Mouse (Mus musculus) embryo, embryonic 9.5 days (tissue): ENCODE measurements around the gene Smarcc1.

ENCODE experiments used
- DNase-seq: peaks from one replicate; pipeline ENCODE4 v3.0.0-alpha.2; 2017; ENCODE audit errors: extremely low spot score

The Smarcc1 gene

DNA sequence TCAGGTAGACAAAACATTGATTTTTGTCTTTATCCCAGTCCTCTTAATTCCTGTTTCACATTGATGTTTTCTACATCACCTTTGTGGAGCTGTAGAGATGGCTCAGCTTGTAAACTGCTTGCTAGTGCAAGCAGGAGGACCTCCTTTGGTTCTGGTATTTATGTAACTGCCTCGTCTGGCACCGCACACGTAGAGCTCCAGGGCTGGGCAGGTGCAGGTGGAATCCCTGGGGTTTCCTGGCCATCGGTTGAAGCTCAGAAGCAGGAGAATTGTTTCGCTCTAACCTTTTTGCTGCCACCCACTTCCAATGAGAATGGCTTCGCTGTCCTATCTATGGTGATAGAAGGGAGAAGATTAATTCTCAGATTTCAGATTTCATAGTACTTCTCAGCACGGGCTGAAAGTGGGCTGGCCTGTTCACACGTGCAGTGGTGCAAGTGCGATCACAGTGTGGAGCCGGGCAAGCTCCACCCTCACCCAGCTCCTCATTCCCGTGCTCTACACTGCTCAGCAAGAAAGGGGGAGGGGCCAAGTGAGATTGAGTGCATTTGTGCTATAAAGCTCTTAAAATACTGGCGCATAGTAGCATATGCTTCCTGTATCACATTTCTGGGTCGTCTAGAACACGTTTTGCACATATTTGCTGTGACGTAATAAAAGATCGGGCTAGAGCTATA is 113.0 kb downstream of the Smarcc1 start:
- DNase-seq: no peak

- no peak for DNase-seq
These were observed 117.5 kb downstream of the Smarcc1 start for GRCm38 (mm10) chr9:110234962-110235361.

- DNase-seq: no peak
These were observed 125.8 kb downstream of the Smarcc1 start, which contains the start of gene Cspg5 for GRCm38 (mm10) chr9:110243221-110243833. TSS of gene Cspg5 (plus strand) at chr9:110243783.

GRCm38 (mm10) chr9:110244567-110244888 is 127.0 kb downstream of the Smarcc1 start:
- peak; percentile 29 for DNase-seq

DNA sequence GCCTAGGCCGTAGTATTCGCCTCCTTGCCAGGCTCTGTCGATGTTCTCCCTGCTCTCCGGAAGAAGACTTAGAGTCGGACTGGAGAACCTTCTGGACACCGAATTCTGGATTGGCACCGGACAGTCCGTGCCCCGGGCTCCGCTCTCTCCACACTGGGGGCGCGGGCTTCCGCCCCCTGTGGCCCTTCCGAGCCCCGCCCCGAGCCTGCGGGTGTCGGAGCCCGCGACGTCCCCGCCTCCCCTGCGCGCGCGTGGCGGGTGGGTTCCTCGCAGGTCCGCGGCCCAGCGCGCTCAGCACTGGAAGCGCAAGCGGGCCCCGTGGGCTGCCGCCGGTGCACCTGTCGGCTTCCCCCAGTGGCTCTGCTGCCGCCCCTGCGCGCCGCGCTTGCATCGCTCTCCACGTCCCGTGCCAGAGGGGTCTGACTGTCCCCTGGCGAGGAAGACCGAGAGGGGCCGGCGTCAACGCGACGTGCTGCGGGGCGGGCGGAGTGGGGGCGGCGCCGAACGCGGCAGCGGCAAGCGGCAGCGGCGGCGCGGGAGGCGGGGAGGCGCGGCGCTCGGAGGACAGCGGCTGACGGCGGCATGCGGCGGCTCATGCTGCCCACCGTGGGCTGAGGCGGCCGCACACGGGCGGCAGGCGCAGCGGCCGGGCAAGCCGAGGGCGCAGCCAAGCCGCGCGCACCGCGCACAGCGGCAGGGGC is 127.5 kb downstream of the Smarcc1 start:
- DNase-seq: peak; percentile 33

GRCm38 (mm10) chr9:110245590-110246320 is 128.2 kb downstream of the Smarcc1 start:
- DNase-seq: peak; percentile 74

DNA sequence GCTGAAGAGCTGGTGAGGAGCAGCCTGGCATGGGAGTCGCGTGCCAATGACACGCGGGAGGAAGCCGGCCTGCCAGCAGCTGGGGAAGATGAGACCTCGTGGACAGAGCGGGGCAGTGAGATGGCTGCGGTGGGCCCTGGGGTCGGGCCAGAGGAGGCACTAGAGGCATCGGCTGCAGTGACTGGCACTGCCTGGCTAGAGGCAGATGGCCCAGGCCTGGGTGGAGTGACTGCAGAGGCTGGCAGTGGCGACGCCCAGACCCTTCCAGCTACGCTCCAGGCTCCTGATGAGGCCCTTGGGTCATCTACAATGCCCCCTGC is 128.8 kb downstream of the Smarcc1 start:
- no peak for DNase-seq

- no peak for DNase-seq
These were observed 129.5 kb downstream of the Smarcc1 start for GRCm38 (mm10) chr9:110247049-110247448.

GRCm38 (mm10) chr9:110248861-110249260 is 131.4 kb downstream of the Smarcc1 start:
- DNase-seq: no peak

DNA sequence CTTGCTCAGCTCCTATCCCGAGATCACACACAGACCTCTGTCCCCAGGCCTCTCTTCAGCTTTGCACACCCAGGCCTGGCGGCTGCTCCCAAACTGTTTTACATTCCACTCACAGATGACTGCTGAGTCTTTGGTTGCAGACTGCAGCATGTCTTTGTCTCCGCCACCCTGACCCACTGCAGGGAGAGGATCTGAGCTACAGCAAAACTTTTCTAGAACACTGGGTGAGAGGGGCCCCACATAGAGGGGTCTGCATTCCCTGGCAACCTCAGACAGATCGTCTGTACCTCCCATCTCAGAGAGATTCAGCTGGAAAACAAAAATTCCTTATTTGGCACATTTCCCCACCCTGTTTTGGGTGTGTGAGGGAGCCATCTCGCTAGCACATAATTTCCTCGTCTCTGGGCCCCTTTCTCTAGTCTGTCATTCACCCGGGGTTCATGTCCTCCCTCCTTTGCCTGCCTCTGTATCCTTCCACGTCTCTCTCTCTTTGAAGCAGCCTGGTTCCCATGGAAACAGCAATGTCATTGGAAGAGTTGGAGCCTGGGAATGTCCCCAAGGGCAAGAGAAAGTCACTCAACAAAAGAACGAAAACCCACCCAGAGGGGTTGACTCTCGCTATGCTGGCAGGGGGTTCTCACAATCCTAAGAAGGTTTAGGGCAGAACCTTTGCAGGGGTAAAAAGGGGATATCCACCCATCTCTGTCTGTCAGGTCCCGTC is 132.5 kb downstream of the Smarcc1 start:
- DNase-seq: peak; percentile 66

- no peak for DNase-seq
These were observed 133.3 kb downstream of the Smarcc1 start for GRCm38 (mm10) chr9:110250776-110251175.

DNA sequence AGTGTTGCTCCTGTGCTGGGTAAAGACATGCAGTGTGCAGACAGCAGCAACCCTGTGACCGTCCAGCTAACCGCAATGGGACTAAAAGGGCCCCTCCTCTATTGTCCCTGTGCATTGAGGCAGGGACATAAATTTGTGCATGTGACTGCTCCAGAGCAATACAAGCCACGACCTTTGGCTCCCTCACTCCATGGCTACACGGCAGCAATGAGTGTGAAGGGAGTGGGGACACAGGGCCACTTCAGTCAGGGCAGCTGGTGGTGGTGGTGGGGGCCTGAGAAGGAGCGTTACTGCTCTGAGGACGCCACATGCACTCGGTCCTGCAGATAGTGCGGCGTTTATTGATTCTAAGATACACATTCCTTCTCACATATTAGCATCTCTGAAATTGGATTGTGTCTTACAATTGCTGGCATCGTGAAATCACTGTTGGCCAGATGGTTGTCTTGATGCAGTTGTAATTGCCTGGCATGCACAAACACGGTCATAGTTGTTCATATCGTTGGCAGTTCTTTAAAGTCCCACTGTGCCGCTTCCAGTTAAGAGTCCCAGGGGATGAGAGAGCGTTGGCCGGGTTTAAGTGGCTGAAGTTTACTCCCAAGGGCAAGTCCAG is 138.0 kb downstream of the Smarcc1 start:
- DNase-seq: peak; percentile 70

GRCm38 (mm10) chr9:110258646-110259045 is 141.1 kb downstream of the Smarcc1 start:
- DNase-seq: no peak

DNA sequence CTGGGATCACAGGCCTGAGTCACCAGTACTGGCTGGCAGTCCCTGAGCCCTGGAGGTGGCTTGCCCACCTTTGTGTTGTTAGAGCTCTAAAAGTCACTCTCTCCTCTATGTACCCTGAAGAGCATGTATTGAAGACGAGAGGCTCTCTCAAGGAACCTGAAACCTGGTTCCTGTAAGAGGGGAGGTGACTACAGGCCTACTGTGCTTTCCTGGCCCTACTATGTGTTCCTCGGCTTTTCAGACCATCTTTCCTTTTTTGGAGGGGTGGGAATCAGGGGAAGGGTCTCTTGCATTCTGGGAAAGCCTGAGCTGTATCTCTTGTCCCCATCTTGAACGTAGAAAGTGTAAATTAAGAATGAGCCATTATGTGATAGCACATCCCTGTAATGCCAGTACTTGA is 141.6 kb downstream of the Smarcc1 start:
- DNase-seq: no peak

DNA sequence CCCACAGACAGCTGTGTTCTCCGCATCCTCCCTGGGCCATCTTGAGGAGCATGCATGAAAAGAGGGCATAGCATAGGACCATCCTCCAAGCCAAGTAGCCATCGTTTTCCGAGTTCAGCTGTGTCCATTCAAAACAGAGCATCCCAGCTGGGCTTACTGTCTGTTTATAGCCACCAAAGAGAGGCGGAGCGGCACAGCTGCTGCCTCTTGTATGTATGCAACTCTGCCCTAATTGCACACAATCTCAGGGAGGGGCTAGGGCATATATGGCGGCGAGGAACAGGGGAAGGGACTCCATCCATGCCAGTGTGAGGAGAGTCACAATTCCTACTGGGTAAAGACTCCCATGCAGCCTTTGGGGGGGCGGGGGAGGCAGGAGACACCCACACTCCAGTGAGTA is 145.7 kb downstream of the Smarcc1 start:
- DNase-seq: no peak

DNA sequence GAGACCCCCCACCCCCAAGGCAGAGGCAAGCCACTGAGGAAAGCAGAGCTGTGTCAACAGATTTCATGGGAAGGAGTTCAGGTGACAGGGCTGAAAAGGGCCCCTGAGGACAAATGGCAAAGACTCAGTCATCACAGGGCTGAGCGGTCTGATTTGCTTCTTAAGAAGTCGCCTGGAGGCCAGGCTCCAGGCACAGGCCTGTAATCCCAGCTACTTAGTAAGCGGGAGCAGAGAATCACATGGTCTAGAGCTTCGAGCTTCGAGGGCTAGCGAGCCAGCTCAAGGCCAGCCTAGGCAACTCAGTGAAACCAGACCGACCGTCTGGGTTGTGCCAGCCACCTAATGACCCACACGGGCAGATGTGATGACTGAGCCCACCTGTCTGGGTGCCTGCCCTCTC is 147.5 kb downstream of the Smarcc1 start:
- no peak for DNase-seq

DNA sequence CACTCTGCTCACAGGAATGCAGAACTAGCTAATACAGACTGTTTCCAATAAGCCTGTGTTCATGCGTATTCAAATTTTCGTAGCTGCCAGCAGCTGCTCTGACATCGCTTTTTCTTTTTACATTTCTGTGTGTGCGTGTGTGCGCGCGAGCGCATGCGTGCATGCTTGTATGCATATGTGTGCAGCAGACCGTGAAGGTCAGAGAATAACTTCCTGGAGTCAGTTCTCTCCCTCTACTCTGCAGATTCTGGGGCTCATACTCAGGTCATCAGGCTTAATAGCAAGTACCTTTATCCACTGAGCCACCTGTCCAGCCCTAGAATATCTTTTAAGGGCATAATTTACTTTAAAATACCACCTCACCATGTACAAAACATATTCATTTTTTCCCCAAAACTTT is 150.9 kb downstream of the Smarcc1 start:
- no peak for DNase-seq

- no peak for DNase-seq
These were observed 154.8 kb downstream of the Smarcc1 start for GRCm38 (mm10) chr9:110272330-110272729.

GRCm38 (mm10) chr9:110273507-110273906 is 156.0 kb downstream of the Smarcc1 start:
- no peak for DNase-seq

DNA sequence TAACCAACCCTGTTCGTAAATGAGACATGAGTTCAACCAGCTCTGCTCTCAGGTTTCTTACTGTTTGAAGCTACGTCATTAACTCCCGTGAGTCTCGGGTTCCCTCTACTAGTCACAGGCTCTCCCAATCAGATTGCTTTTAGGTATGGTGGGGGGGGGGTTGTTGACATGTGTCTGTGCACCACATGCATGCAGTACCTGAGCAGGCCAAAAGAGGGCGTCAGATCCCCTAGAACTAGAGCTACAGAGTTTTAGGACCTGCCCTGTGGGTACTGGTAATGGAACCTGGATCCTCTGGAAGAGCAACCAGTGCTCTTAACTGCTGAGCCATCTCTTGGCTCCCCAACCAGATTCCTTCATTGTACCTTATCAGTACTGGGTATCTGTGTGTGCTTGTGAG is 158.4 kb downstream of the Smarcc1 start:
- no peak for DNase-seq

- DNase-seq: no peak
These were observed 159.9 kb downstream of the Smarcc1 start for GRCm38 (mm10) chr9:110277431-110277881.
